Mouse (Mus musculus): ENCODE data around the gene Krt8. TPM values are rescaled to one million over a fixed set of nuclear protein-coding genes. Genes with fewer than 3 reads are reported as not detected.

Gene Krt8
- polyA plus RNA-seq, 1 experiment = 306 TPM

GRCm38 (mm10) chr15:102041951-102042350 is 37.7 kb upstream of the Krt8 start:
- H3K9me3 ChIP-seq (replicated peaks; ENCODE audit: control insufficient read depth, insufficient read depth, low read length, poor library complexity, severe bottlenecking) = no peaks in the 10 kb centered on the region

GRCm38 (mm10) chr15:102040277-102040676 is 36.0 kb upstream of the Krt8 start:
- no peak for TF ChIP-seq CTCF (IDR thresholded peaks at IDR 0.05; ENCODE audit: low read depth, low read length)
- no peak for TF ChIP-seq POLR2A (IDR thresholded peaks at IDR 0.05; ENCODE audit: insufficient read depth, low read length)
- no peak for TF ChIP-seq EP300 (IDR thresholded peaks at IDR 0.05; ENCODE audit: insufficient read depth, low read depth, low read length)

More at GRCm38 (mm10) chr15:102041951-102042350, 37.7 kb upstream of the Krt8 start:
- Histone ChIP-seq H3K9ac (ENCODE audit: low read depth, poor library complexity, severe bottlenecking) (no peak overlapping the region), H3K27ac (ENCODE audit: insufficient read depth, low read length) (no peak overlapping the region), H3K4me1 (ENCODE audit: control insufficient read depth, insufficient read depth, low read length) (no peaks in the 10 kb centered on the region), H3K36me3 (ENCODE audit: control insufficient read depth, insufficient read depth, low read length, poor library complexity, severe bottlenecking) (no peaks in the 10 kb centered on the region), H3K4me3 (ENCODE audit: low read depth, low read length) (no peak overlapping the region), H3K27me3 (ENCODE audit: control insufficient read depth, insufficient read depth, low read length, poor library complexity, severe bottlenecking) (no peaks in the 10 kb centered on the region)
- no peak for TF ChIP-seq POLR2A (IDR thresholded peaks at IDR 0.05; ENCODE audit: insufficient read depth, low read length)
- TF ChIP-seq CTCF (IDR thresholded peaks at IDR 0.05; ENCODE audit: low read depth, low read length) = no peak
- no peak for TF ChIP-seq EP300 (IDR thresholded peaks at IDR 0.05; ENCODE audit: insufficient read depth, low read depth, low read length)

GRCm38 (mm10) chr15:102034121-102035053 is 30.1 kb upstream of the Krt8 start:
- H3K27me3 ChIP-seq (ENCODE audit: control insufficient read depth, insufficient read depth, low read length, poor library complexity, severe bottlenecking) = no peaks in the 10 kb centered on the region
- H3K9me3 ChIP-seq (replicated peaks; ENCODE audit: control insufficient read depth, insufficient read depth, low read length, poor library complexity, severe bottlenecking) = no peaks in the 10 kb centered on the region
- H3K4me3 ChIP-seq (ENCODE audit: low read depth, low read length) = no peak overlapping the region
- H3K9ac ChIP-seq (ENCODE audit: low read depth, poor library complexity, severe bottlenecking) = no peak overlapping the region
- no peaks in the 10 kb centered on the region for H3K36me3 ChIP-seq (ENCODE audit: control insufficient read depth, insufficient read depth, low read length, poor library complexity, severe bottlenecking)
- no peaks in the 10 kb centered on the region for H3K4me1 ChIP-seq (ENCODE audit: control insufficient read depth, insufficient read depth, low read length)
- no peak overlapping the region for H3K27ac ChIP-seq (ENCODE audit: insufficient read depth, low read length)
- TF ChIP-seq EP300 (IDR thresholded peaks at IDR 0.05; ENCODE audit: insufficient read depth, low read depth, low read length) (no peak), POLR2A (IDR thresholded peaks at IDR 0.05; ENCODE audit: insufficient read depth, low read length) (no peak), CTCF (IDR thresholded peaks at IDR 0.05; ENCODE audit: low read depth, low read length) (no peak)

More at GRCm38 (mm10) chr15:102040277-102040676, 36.0 kb upstream of the Krt8 start:
- Histone ChIP-seq H3K27me3 (ENCODE audit: control insufficient read depth, insufficient read depth, low read length, poor library complexity, severe bottlenecking) (no peaks in the 10 kb centered on the region), H3K9me3 (replicated peaks; ENCODE audit: control insufficient read depth, insufficient read depth, low read length, poor library complexity, severe bottlenecking) (no peaks in the 10 kb centered on the region), H3K27ac (ENCODE audit: insufficient read depth, low read length) (no peak overlapping the region), H3K4me3 (ENCODE audit: low read depth, low read length) (no peak overlapping the region), H3K9ac (ENCODE audit: low read depth, poor library complexity, severe bottlenecking) (no peak overlapping the region), H3K4me1 (ENCODE audit: control insufficient read depth, insufficient read depth, low read length) (no peaks in the 10 kb centered on the region), H3K36me3 (ENCODE audit: control insufficient read depth, insufficient read depth, low read length, poor library complexity, severe bottlenecking) (no peaks in the 10 kb centered on the region)

DNA sequence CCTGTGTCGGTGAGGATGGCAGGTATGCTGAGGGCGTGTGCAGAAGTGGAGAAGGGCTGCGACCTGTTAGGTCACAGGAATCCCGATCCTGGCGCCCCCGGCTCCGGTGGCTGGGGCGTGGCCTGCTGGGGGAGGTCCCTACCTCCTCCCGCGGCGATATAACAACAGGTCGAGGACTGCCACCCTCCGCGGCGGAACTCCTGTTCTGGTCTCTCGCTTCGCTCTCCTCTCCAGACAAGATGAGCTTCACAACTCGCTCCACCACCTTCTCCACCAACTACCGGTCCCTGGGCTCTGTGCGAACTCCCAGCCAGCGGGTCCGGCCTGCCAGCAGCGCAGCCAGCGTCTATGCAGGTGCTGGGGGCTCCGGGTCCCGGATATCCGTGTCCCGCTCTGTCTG is 23.8 kb upstream of the Krt8 start, which contains the start of gene Krt18:
Krt18 (plus strand) TSS at position 141 of the 400 bp plus-strand sequence.
- no peak within 1 kb of the TSS for H3K27ac ChIP-seq (ENCODE audit: insufficient read depth, low read length)
- peak within 1 kb of the TSS; percentile 27; the same call in 1 of the 2 replicates for H3K9ac ChIP-seq (ENCODE audit: low read depth, poor library complexity, severe bottlenecking)
- H3K9me3 ChIP-seq (replicated peaks; ENCODE audit: control insufficient read depth, insufficient read depth, low read length, poor library complexity, severe bottlenecking) = no peaks in the 10 kb centered on the region
- no peaks in the 10 kb centered on the region for H3K36me3 ChIP-seq (ENCODE audit: control insufficient read depth, insufficient read depth, low read length, poor library complexity, severe bottlenecking)
- peaks cover 3% of the 10 kb centered on the region for H3K4me1 ChIP-seq (ENCODE audit: control insufficient read depth, insufficient read depth, low read length)
- no peak for TF ChIP-seq CTCF (IDR thresholded peaks at IDR 0.05; ENCODE audit: low read depth, low read length)
- TF ChIP-seq EP300 (IDR thresholded peaks at IDR 0.05; ENCODE audit: insufficient read depth, low read depth, low read length) = 0 out of 2 replicates have a peak, but pooled peaks have one; percentile 27
- peak within 1 kb of the TSS; percentile 68 for H3K4me3 ChIP-seq (ENCODE audit: low read depth, low read length)
- no peaks in the 10 kb centered on the region; the same call in 1 of the 2 replicates for H3K27me3 ChIP-seq (ENCODE audit: control insufficient read depth, insufficient read depth, low read length, poor library complexity, severe bottlenecking)

DNA sequence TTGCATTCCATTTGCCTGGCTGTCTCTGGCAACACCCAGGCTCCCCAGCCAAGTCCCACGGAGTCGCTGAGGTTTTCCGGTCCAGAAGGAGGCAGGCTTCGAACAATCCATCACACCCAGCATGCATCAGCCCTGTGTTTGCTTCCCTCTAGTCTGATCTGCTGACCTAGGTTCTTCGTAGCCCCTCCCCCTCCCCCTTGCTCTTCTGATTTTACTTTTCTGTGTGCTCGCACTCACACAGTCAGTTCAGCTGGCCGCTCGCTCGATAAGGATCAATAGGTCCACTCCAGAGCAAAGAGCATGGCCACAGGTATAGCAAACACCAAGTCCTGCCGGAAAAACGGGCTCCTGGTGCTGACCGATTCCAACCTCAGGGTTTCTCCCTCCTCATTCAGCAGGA is 22.1 kb upstream of the Krt8 start:
- no peaks in the 10 kb centered on the region; the same call in 1 of the 2 replicates for H3K27me3 ChIP-seq (ENCODE audit: control insufficient read depth, insufficient read depth, low read length, poor library complexity, severe bottlenecking)
- TF ChIP-seq CTCF (IDR thresholded peaks at IDR 0.05; ENCODE audit: low read depth, low read length) = no peak
- TF ChIP-seq POLR2A (IDR thresholded peaks at IDR 0.05; ENCODE audit: insufficient read depth, low read length) = no peak
- no peak for TF ChIP-seq EP300 (IDR thresholded peaks at IDR 0.05; ENCODE audit: insufficient read depth, low read depth, low read length)
- H3K36me3 ChIP-seq (ENCODE audit: control insufficient read depth, insufficient read depth, low read length, poor library complexity, severe bottlenecking) = no peaks in the 10 kb centered on the region
- peaks cover 6% of the 10 kb centered on the region for H3K4me1 ChIP-seq (ENCODE audit: control insufficient read depth, insufficient read depth, low read length)
- H3K4me3 ChIP-seq (ENCODE audit: low read depth, low read length) = no peak overlapping the region
- no peak overlapping the region for H3K27ac ChIP-seq (ENCODE audit: insufficient read depth, low read length)
- no peaks in the 10 kb centered on the region for H3K9me3 ChIP-seq (replicated peaks; ENCODE audit: control insufficient read depth, insufficient read depth, low read length, poor library complexity, severe bottlenecking)
- no peak overlapping the region for H3K9ac ChIP-seq (ENCODE audit: low read depth, poor library complexity, severe bottlenecking)

All from ES-Bruce4 (cell line).